Mouse (Mus musculus) left cerebral cortex, postnatal 10 days (tissue): ENCODE results near the gene Il17d. TPM values are rescaled to one million over a fixed set of nuclear protein-coding genes. Genes with fewer than 3 reads are reported as not detected.

Source experiments
- DNase-seq, 2 experiments: peaks; one replicate each; pipeline ENCODE4 v3.0.0; 2021 to 2022; ENCODE audit warnings: low spot score in 2 of 2, mixed read lengths in 1 of 2; ENCODE audit errors: extremely low spot score in 1 of 2
- intact Hi-C: fragments of 180-260 bp; cut with DNase I; formaldehyde crosslinking; loops from one replicate; pipeline ENCODE4 v1.15.1; 2025
- total RNA-seq, 2 experiments: library from RNA; stranded (reverse); gene quantifications; 2 replicates each; pipeline ENCODE4 v1.2.3; 2021

Gene Il17d
- total RNA-seq, 2 experiments from 2014 or later = 12.5 to 14.8 TPM

- intact Hi-C loops = no loop called here
- DNase-seq = no peak
Measured at GRCm38 (mm10) chr14:57574792-57575587, 50.4 kb downstream of the Il17d start.

- intact Hi-C loops = no loop called here
- DNase-seq = no peak
Measured at GRCm38 (mm10) chr14:57576364-57577060, 51.9 kb downstream of the Il17d start.

GRCm38 (mm10) chr14:57591830-57592229 lies 67.3 kb downstream of the Il17d start:
- intact Hi-C loops = no loop called here
- no peak for DNase-seq

Other genes with a start within 250 kb of the Il17d start
- gene Cryl1, start 126.2 kb upstream of the Il17d start, total RNA-seq = 10 to 100 TPM; 24.1 to 25.8 TPM
- gene Ift88, start 100.7 kb upstream of the Il17d start, total RNA-seq = 10 to 100 TPM; 16.8 to 18.8 TPM
- 10 to 100 TPM; 35.7 to 36.3 TPM for gene Eef1akmt1, start 46.8 kb downstream of the Il17d start, total RNA-seq
- gene Xpo4, start 140.7 kb downstream of the Il17d start, total RNA-seq = 10 to 100 TPM; 14.8 to 15.2 TPM
- under 1 TPM in 1 of 2 experiments, not detected in 1; 0.65 TPM for gene Gm49361, start 221.3 kb downstream of the Il17d start, total RNA-seq
- 10 to 100 TPM in 1 of 2 experiments, 1 to 10 TPM in 1; 9.6 to 14.4 TPM for gene Lats2, start 233.6 kb downstream of the Il17d start, total RNA-seq